Mouse (Mus musculus): ENCODE results near the gene Cntn5.

- TF ChIP-seq CTCF (conservative IDR thresholded peaks at IDR 0.05; ENCODE audit: low read length) (no peak), NANOG (IDR thresholded peaks at IDR 0.05; ENCODE audit: borderline replicate concordance, low read length) (no peak)
These were observed 939.2 kb downstream of the Cntn5 start for GRCm38 (mm10) chr9:9965370-9965769.
